Mouse (Mus musculus) liver, embryonic 14 days (tissue): ENCODE measurements around the gene Rftn2. TPM values are rescaled to one million over a fixed set of nuclear protein-coding genes. Genes with fewer than 3 reads are reported as not detected.

Experiments
- polyA plus RNA-seq: library from polyadenylated mRNA; depleted of rRNA; stranded (reverse); fragments of >200 nt; gene quantifications from 2 replicates; pipeline ENCODE4 v1.2.3, GENCODE M21; 2012; rRNA removed

Rftn2 gene
- polyA plus RNA-seq, result 0.35 and 0.36 TPM in 2 replicates

DNA sequence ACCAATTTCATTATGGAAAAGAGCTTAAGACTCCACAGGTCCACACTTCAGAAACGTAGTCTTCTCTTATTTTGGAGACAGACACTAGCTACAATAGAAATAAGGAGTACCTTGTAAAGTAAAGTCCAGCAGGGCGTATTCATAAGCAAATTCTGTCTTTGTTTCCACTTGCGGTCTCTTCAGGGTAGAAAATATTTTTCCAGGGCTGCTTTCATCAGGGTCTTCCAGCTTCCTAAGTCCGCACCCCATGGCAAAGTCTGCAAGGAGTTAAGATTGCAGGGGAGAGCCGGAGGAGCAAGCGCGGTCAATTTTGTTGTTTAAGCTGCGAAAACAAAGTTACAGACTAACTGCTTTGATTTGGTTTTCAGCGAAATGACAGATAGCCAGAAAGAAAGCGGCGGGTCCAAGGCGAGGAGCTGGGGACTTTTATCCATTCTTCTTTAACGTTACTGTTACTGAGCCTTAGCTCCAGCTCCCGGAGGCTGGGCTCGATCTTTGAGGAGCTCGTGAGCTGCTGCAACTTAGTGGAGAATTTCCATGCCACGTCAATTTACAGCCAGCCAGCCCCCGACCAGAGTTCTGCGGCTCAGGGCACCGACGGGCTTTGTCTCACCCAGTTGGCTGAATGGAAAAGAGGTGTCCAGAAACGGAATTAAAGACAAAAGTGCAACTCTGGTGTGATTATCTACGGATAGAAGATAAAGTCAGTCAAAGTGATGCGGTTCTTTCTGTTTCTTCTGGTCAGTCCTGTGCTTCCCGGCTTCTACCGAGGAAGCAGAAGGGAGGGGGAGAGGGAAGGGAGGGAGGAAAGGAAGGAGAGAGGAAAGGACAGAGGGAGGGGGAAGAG is at the start of gene Rftn2:
TSS of gene Rftn2 (minus strand) at position 772 of the 847 bp plus-strand sequence.

DNA sequence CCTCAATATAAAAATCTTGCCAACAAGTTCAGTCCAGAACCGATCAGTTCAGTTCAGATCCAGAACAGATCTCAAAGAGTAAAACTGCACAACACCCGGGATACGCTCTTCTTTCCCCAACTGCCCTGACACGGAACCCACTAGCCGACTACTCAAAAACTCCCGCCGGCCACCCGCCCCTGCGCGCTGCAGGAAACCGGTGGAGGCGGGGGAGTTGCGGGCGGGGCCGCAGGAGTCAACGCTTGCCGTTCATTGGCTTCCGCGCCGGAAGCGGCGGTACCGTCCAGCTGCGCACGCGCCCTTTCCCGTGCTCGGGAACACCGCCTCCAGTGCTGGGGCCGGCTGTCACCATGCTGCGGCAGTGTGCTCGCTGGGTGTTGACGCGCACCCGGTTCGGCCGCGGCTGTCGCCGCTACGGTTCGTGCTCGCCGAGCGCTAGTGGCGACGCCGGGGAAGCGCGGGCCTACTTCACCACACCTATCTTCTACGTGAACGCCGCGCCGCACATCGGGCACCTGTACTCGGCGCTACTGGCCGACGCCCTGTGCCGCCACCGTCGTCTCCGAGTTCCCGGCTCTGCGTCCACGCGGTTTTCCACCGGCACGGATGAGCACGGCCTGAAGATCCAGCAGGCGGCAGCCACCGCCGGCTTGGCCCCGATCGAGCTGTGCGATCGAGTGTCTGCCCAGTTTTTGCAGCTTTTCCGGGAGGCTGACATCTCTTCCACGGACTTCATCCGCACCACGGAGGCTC is 10.5 kb upstream of the Rftn2 start, which contains the start of gene Mars2:
TSS of gene Mars2 (plus strand) at position 288 of the 753 bp plus-strand sequence.

GRCm38 (mm10) chr1:55130943-55131401 is 95.6 kb downstream of the Rftn2 start, which contains the start of gene Mob4:
Gene Mob4 (plus strand): TSS chr1:55131231.

Other genes starting within 250 kb of the Rftn2 start
- 47.4 and 51.3 TPM in 2 replicates for gene Sf3b1, start 199.3 kb downstream of the Rftn2 start, polyA plus RNA-seq
- 8.7 and 10.5 TPM in 2 replicates for gene Coq10b, start 174.0 kb downstream of the Rftn2 start, polyA plus RNA-seq
- gene Hspe1, start 138.7 kb downstream of the Rftn2 start, polyA plus RNA-seq, result 347 and 395 TPM in 2 replicates
- gene Hspd1, start 138.5 kb downstream of the Rftn2 start, polyA plus RNA-seq, result 197 and 210 TPM in 2 replicates
- gene Mob4, start 95.6 kb downstream of the Rftn2 start, polyA plus RNA-seq, result 10.8 and 12.8 TPM in 2 replicates
- gene Mars2, start 10.4 kb upstream of the Rftn2 start, polyA plus RNA-seq, result 1.8 and 2.3 TPM in 2 replicates
- 0.02 and 0.03 TPM in 2 replicates for gene Boll, start 136.7 kb upstream of the Rftn2 start, polyA plus RNA-seq
- 0.12 and 0.14 TPM in 2 replicates for gene Plcl1, start 179.1 kb upstream of the Rftn2 start, polyA plus RNA-seq